In genomic region chr3:80697523-80697922, GRCm38 (mm10) we compare ENCODE assay signal across 21 mouse cellular contexts.
DNase-seq lines count a peak whose midpoint lies in the region; TF ChIP-seq lines count a peak whose summit lies in the region.
"Had no signal": no experiment of that assay in that cellular context is flagged by ENCODE, and none has a peak within 500 bp of the region (broad histone marks: within the 10 kb centered on the region; RNA-seq: fewer than 3 reads in every experiment).

No protein-coding gene starts in this region.

- no peak for DNase-seq in left cerebral cortex, adult 2 months (ENCODE audit: extremely low spot score in 1 of 2, low spot score in 2 of 2)
- no peak for DNase-seq in left cerebral cortex, adult 9 months (ENCODE audit: low spot score in 2 of 2)
- DNase-seq in cerebellum, adult 18-20 months = peak; percentile 58 to 69
- DNase-seq in cerebellum, postnatal 10 days = peak; percentile 23 to 25
- peak; percentile 50 for DNase-seq in telencephalon, adult 2 months (ENCODE audit: low read depth, low spot score)
- DNase-seq in retina, embryonic 14.5 days (ENCODE audit: low spot score) = no peak
- no peak for DNase-seq in lung, postnatal 25 days (ENCODE audit: low spot score)
- DNase-seq: adrenal gland, postnatal 14 days; gastrocnemius, postnatal 25 days; heart, adult 11 months; heart, postnatal 36 days; kidney, adult 8-10 months; kidney, postnatal 10 days; left cerebral cortex, postnatal 4 days; lung, adult 2 months had no signal

- peak overlapping the region; percentile 58 for H3K27ac ChIP-seq in left cerebral cortex, adult 2 months
- H3K27ac ChIP-seq: forebrain, embryonic 13.5 days; heart, embryonic 10.5 days; heart, embryonic 15.5 days; hindbrain, embryonic 13.5 days; liver, embryonic 12.5 days; midbrain, embryonic 15.5 days had no signal

- H3K4me3 ChIP-seq in left cerebral cortex, adult 2 months = no peak overlapping the region
- H3K4me3 ChIP-seq: forebrain, embryonic 13.5 days; heart, embryonic 10.5 days; heart, embryonic 15.5 days; hindbrain, embryonic 13.5 days; liver, embryonic 12.5 days; midbrain, embryonic 15.5 days had no signal

- intact Hi-C loops in left cerebral cortex, adult 2 months (cut with DNase I) = loop anchor here (5.0 to 10.0 kb wide), 4 partner anchors 155 to 1227 kb away; no protein-coding TSS in a partner anchor

- TF ChIP-seq CTCF in left cerebral cortex, adult 2 months (IDR thresholded peaks at IDR 0.05) = no peak

Comparison
In these comparisons a context has a peak if more than half of its experiments do, and no peak if none do; other contexts are left out.
1. DNase-seq: peak in cerebellum, adult 18-20 months (2 of 2), cerebellum, postnatal 10 days (2 of 2) and telencephalon, adult 2 months (single experiment); none in left cerebral cortex, adult 2 months (0 of 2), left cerebral cortex, adult 9 months (0 of 2), retina, embryonic 14.5 days (single experiment) and lung, postnatal 25 days (single experiment).